Mouse (Mus musculus) adrenal gland, adult 18-20 months (tissue): ENCODE results near the gene Mug2. TPM values are rescaled to one million over a fixed set of nuclear protein-coding genes. Genes with fewer than 3 reads are reported as not detected.
"Not testable (repeated sequence)": the region's sequence is repeated elsewhere in the genome, so short reads cannot be mapped to it uniquely, and the experiment has no call there.

Source experiments
- DNase-seq, 2 experiments: peaks; one replicate each; pipeline ENCODE4 v3.0.0; 2021 to 2022; ENCODE audit warnings: low spot score in 2 of 2
- long read RNA-seq, 2 experiments: library from polyadenylated mRNA; stranded (forward); transcript quantifications; one replicate each; pipeline ENCODE4 v2.0.0; 2021
- total RNA-seq, 2 experiments: library from RNA; stranded (reverse); gene quantifications; 1 replicate in 1 of 2; 2 replicates in 1 of 2; pipeline ENCODE4 v1.2.3; 2021

Gene Mug2
- total RNA-seq = under 1 TPM in 1 of 2 experiments, not detected in 1; 0.36 TPM
- long read RNA-seq, experiment 1 = 0 reads
- long read RNA-seq, experiment 2 = 0 reads

DNA sequence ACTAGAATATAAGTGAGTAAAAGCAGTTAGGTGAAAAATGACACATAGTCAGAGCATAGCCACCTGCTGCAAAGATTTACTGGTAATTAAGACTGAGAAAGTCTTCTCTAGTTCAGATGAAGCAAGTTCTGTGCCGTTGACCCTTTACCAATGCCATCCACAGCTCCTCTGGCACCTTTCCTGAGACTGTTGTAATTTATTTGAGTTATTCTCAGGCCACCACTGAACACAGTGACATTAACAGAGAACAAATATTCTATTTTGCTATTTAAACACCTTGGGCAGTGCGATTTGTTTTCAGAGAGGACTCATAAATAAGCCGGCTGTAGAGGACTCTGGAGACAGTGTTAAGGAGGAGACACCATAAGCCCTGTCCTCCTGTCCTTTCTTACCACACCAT, at the start of gene Mug2:
TSS of gene Mug2 (plus strand) at position 301 of the 400 bp plus-strand sequence.
- DNase-seq = not testable (repeated sequence)

DNA sequence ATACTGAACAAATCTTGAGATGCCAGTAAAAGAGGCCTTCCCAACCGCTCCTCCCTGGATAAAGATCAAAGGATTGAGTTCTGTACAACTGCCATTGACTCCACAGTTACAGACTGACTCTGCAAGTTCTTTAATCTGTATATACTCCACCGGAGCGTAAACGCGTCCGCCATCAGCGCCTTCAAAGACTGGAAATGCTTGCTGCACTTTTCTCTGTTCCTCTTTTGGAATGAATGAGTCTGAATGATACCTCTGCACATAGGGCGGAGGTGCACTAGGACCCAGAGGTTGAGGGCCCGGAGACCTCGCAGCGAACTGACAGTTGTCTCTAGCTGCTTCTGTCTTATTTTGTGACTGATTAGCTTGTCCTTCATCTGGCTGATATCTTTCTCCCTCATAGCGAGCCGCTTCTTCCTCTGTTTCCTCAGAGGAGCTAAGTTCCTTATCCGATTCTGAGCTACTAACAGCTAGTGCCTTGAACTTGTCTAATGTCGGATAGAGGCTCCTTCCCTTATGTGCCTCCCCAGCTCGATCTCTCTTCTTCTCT, 48.7 kb upstream of the Mug2 start:
- DNase-seq = not testable (repeated sequence)

DNA sequence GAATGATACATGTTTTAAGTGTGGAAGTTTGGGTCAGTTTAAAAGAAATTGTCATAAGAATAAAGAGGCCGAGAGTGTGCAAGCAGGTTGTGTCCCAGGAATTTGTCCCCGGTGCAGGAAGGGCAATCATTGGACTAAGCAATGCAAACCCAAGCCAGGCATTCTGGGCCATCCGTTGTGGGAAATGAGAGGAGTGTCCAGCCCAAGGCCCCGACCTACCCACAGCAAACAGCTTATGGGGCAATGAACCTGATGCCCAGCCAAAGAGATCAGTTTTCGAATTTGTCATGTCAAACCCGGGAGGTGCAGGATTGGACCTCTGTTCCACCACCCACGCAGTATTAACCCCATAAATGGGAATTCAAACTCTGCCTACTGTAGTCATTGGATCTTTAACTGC, 30.9 kb upstream of the Mug2 start:
- no peak for DNase-seq

DNA sequence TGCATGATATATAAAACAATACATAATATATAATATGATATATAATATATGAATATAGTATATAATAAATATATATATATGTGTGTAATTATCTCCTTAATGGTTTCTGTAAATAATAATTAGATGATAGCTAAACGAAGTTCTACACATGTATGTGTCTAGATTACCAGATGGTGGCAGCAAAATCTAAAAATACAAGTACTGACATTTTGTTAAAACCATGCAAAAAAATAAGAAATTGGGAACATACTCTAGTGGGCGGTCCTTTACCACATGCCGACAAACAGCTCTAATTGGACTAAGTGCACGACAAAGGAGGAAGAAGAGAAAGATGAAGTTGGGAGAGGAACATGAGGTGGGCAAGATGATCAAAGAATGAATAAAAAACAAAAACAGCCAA, 94.3 kb downstream of the Mug2 start:
- no peak for DNase-seq

DNA sequence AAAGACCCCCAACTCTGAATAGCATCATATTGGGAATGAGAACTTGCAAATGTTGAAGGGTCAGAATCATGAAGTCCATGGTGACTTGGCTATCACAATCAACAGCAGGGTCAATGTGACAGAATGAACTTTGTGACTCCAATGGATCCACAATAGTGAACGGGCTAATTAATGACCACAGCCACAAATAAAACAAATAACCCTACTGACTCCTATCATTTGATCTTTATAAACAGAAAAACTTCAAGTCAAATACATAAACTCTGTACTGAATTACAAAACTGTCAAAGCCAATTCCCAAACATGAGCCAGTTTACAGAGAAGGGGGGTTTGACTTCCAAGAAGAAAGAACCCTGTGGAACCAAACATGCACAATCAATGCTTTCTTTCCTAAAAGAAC, 95.1 kb downstream of the Mug2 start:
- no peak for DNase-seq

DNA sequence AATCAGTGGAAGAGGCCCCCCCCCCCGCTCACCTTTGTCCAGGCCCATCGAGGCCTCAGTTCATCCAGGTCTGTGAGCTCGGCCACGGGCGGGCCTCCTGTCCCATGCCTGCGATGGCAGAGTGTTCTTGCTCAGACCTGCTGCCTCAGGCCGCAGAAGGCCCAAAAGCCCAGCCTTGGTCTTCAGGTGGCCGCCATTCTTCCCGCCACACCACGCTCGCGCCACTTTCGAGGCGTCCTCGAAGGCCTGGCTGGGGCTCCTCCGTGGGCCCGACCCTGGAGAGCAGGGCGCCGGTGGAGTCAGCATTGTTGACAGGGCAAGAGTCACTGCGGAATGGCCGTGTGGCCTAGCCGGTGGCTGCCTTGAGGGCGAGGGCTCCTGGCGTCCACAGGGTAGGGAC, 110.4 kb downstream of the Mug2 start:
- no peak for DNase-seq

DNA sequence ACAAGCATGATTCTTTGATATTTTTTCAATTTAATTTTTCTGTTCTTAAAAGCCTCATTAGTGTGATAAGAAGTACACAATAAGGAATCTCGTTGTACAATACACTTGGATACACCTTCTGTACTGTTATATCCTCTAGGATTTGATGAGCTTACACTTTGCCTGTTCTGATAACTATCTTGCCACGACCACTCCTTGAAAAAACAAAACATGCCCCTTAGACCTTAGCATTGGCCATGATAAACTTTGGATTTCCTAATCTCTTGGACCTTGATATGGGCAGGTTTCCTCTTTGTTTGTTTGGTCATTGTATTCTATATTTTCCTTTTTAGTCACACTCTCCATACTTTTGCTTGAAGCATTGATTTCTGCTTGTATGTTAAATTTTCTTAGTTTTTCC, 123.0 kb downstream of the Mug2 start:
- no peak for DNase-seq

Other genes starting within 250 kb of the Mug2 start
- gene Mug1, start 168.2 kb upstream of the Mug2 start, total RNA-seq = 1 to 10 TPM in 1 of 2 experiments, not detected in 1; 2.5 TPM